Mouse (Mus musculus): ENCODE data around the gene Samd10. TPM values are rescaled to one million over a fixed set of nuclear protein-coding genes. Genes with fewer than 3 reads are reported as not detected.

Samd10 gene
- polyA plus RNA-seq, 1 experiment from 2014 or later: 216 TPM

GRCm38 (mm10) chr2:181581402-181582120 lies 17.5 kb downstream of the Samd10 start:
- peak overlapping the region; percentile 92 for H3K9ac ChIP-seq (ENCODE audit: low read depth, low read length)
- peak overlapping the region; percentile 85 for H3K27ac ChIP-seq (ENCODE audit: low read length)
- H3K27me3 ChIP-seq (ENCODE audit: control insufficient read depth, insufficient read depth, low read depth, low read length): no peaks in the 10 kb centered on the region
- WGBS: under 1% methylated on average over 49 of the region's 49 CpGs
- peak; percentile 82 for ATAC-seq
- no peaks in the 10 kb centered on the region for H3K9me3 ChIP-seq (replicated peaks; ENCODE audit: control insufficient read depth, low read length, poor library complexity, severe bottlenecking)
- H3K36me3 ChIP-seq (ENCODE audit: control insufficient read depth, insufficient read depth, low read length): peaks cover 24% of the 10 kb centered on the region
- peak overlapping the region; percentile 83 for H3K4me2 ChIP-seq (ENCODE audit: low read length)
- H3K4me1 ChIP-seq (ENCODE audit: control insufficient read depth, insufficient read depth, low read length): peaks cover 14% of the 10 kb centered on the region
- H3K4me3 ChIP-seq (ENCODE audit: low read depth, low read length): peak overlapping the region; percentile 45

- 0% methylated on average over 11 of the region's 11 CpGs for WGBS
- Histone ChIP-seq H3K4me3 (ENCODE audit: low read depth, low read length) (peak overlapping the region; percentile 45), H3K27ac (ENCODE audit: low read length) (peak overlapping the region; percentile 85), H3K27me3 (ENCODE audit: control insufficient read depth, insufficient read depth, low read depth, low read length) (no peaks in the 10 kb centered on the region), H3K4me1 (ENCODE audit: control insufficient read depth, insufficient read depth, low read length) (peaks cover 14% of the 10 kb centered on the region), H3K9ac (ENCODE audit: low read depth, low read length) (peak overlapping the region; percentile 92), H3K4me2 (ENCODE audit: low read length) (peak overlapping the region; percentile 83), H3K9me3 (replicated peaks; ENCODE audit: control insufficient read depth, low read length, poor library complexity, severe bottlenecking) (no peaks in the 10 kb centered on the region), H3K36me3 (ENCODE audit: control insufficient read depth, insufficient read depth, low read length) (peaks cover 18% of the 10 kb centered on the region)
- peak; percentile 79 for ATAC-seq
Measured at GRCm38 (mm10) chr2:181581016-181581401, 18.0 kb downstream of the Samd10 start.

GRCm38 (mm10) chr2:181580131-181580772 lies 18.8 kb downstream of the Samd10 start:
- Histone ChIP-seq H3K9me3 (replicated peaks; ENCODE audit: control insufficient read depth, low read length, poor library complexity, severe bottlenecking) (no peaks in the 10 kb centered on the region), H3K4me1 (ENCODE audit: control insufficient read depth, insufficient read depth, low read length) (peaks cover 14% of the 10 kb centered on the region), H3K27ac (ENCODE audit: low read length) (peak overlapping the region; percentile 85; the same call in 1 of the 2 replicates), H3K36me3 (ENCODE audit: control insufficient read depth, insufficient read depth, low read length) (peaks cover 12% of the 10 kb centered on the region), H3K4me3 (ENCODE audit: low read depth, low read length) (peak overlapping the region; percentile 45), H3K27me3 (ENCODE audit: control insufficient read depth, insufficient read depth, low read depth, low read length) (no peaks in the 10 kb centered on the region), H3K9ac (ENCODE audit: low read depth, low read length) (peak overlapping the region; percentile 92), H3K4me2 (ENCODE audit: low read length) (peak overlapping the region; percentile 83)
- no peak for ATAC-seq
- WGBS: 90% methylated on average over 5 of the region's 5 CpGs

- no peaks in the 10 kb centered on the region for H3K27me3 ChIP-seq (ENCODE audit: control insufficient read depth, insufficient read depth, low read depth, low read length)
- WGBS: 95% methylated on average over 1 of the region's 1 CpGs
- no peak overlapping the region for H3K4me2 ChIP-seq (ENCODE audit: low read length)
- peaks cover 14% of the 10 kb centered on the region for H3K4me1 ChIP-seq (ENCODE audit: control insufficient read depth, insufficient read depth, low read length)
- peaks cover 11% of the 10 kb centered on the region for H3K36me3 ChIP-seq (ENCODE audit: control insufficient read depth, insufficient read depth, low read length)
- ATAC-seq: no peak
- H3K9me3 ChIP-seq (replicated peaks; ENCODE audit: control insufficient read depth, low read length, poor library complexity, severe bottlenecking): no peaks in the 10 kb centered on the region
- H3K27ac ChIP-seq (ENCODE audit: low read length): no peak overlapping the region
- no peak overlapping the region for H3K4me3 ChIP-seq (ENCODE audit: low read depth, low read length)
- no peak overlapping the region for H3K9ac ChIP-seq (ENCODE audit: low read depth, low read length)
Measured at GRCm38 (mm10) chr2:181579681-181580080, 19.3 kb downstream of the Samd10 start.

GRCm38 (mm10) chr2:181578790-181579618 lies 20.0 kb downstream of the Samd10 start:
- no peaks in the 10 kb centered on the region for H3K9me3 ChIP-seq (replicated peaks; ENCODE audit: control insufficient read depth, low read length, poor library complexity, severe bottlenecking)
- H3K9ac ChIP-seq (ENCODE audit: low read depth, low read length): no peak overlapping the region
- H3K4me2 ChIP-seq (ENCODE audit: low read length): no peak overlapping the region
- no peak overlapping the region for H3K27ac ChIP-seq (ENCODE audit: low read length)
- H3K4me3 ChIP-seq (ENCODE audit: low read depth, low read length): no peak overlapping the region
- 74% methylated on average over 5 of the region's 5 CpGs for WGBS
- no peaks in the 10 kb centered on the region for H3K27me3 ChIP-seq (ENCODE audit: control insufficient read depth, insufficient read depth, low read depth, low read length)
- peaks cover 14% of the 10 kb centered on the region for H3K4me1 ChIP-seq (ENCODE audit: control insufficient read depth, insufficient read depth, low read length)
- no peak for ATAC-seq
- H3K36me3 ChIP-seq (ENCODE audit: control insufficient read depth, insufficient read depth, low read length): peaks cover 6% of the 10 kb centered on the region

GRCm38 (mm10) chr2:181577981-181578581 lies 20.9 kb downstream of the Samd10 start:
- H3K27me3 ChIP-seq (ENCODE audit: control insufficient read depth, insufficient read depth, low read depth, low read length): no peaks in the 10 kb centered on the region
- peaks cover 14% of the 10 kb centered on the region for H3K4me1 ChIP-seq (ENCODE audit: control insufficient read depth, insufficient read depth, low read length)
- H3K9me3 ChIP-seq (replicated peaks; ENCODE audit: control insufficient read depth, low read length, poor library complexity, severe bottlenecking): no peaks in the 10 kb centered on the region
- no peak overlapping the region for H3K27ac ChIP-seq (ENCODE audit: low read length)
- peaks cover 2% of the 10 kb centered on the region; the same call in 1 of the 2 replicates for H3K36me3 ChIP-seq (ENCODE audit: control insufficient read depth, insufficient read depth, low read length)
- no peak overlapping the region for H3K4me2 ChIP-seq (ENCODE audit: low read length)
- 84% methylated on average over 7 of the region's 7 CpGs for WGBS
- no peak for ATAC-seq
- H3K9ac ChIP-seq (ENCODE audit: low read depth, low read length): 0 out of 2 replicates have a peak overlapping the region, but pooled peaks have one; percentile 4
- no peak overlapping the region for H3K4me3 ChIP-seq (ENCODE audit: low read depth, low read length)

GRCm38 (mm10) chr2:181577126-181577525 lies 21.9 kb downstream of the Samd10 start:
- Histone ChIP-seq H3K36me3 (ENCODE audit: control insufficient read depth, insufficient read depth, low read length) (peaks cover 5% of the 10 kb centered on the region), H3K4me2 (ENCODE audit: low read length) (no peak overlapping the region), H3K27me3 (ENCODE audit: control insufficient read depth, insufficient read depth, low read depth, low read length) (no peaks in the 10 kb centered on the region), H3K27ac (ENCODE audit: low read length) (no peak overlapping the region), H3K4me3 (ENCODE audit: low read depth, low read length) (no peak overlapping the region), H3K9me3 (replicated peaks; ENCODE audit: control insufficient read depth, low read length, poor library complexity, severe bottlenecking) (no peaks in the 10 kb centered on the region), H3K9ac (ENCODE audit: low read depth, low read length) (no peak overlapping the region), H3K4me1 (ENCODE audit: control insufficient read depth, insufficient read depth, low read length) (peaks cover 12% of the 10 kb centered on the region)
- WGBS: 74% methylated on average over 2 of the region's 2 CpGs
- ATAC-seq: no peak

GRCm38 (mm10) chr2:181576613-181577012 lies 22.4 kb downstream of the Samd10 start:
- Histone ChIP-seq H3K9ac (ENCODE audit: low read depth, low read length) (no peak overlapping the region), H3K27ac (ENCODE audit: low read length) (no peak overlapping the region), H3K9me3 (replicated peaks; ENCODE audit: control insufficient read depth, low read length, poor library complexity, severe bottlenecking) (no peaks in the 10 kb centered on the region), H3K4me3 (ENCODE audit: low read depth, low read length) (no peak overlapping the region), H3K36me3 (ENCODE audit: control insufficient read depth, insufficient read depth, low read length) (peaks cover 6% of the 10 kb centered on the region), H3K4me2 (ENCODE audit: low read length) (no peak overlapping the region), H3K27me3 (ENCODE audit: control insufficient read depth, insufficient read depth, low read depth, low read length) (no peaks in the 10 kb centered on the region), H3K4me1 (ENCODE audit: control insufficient read depth, insufficient read depth, low read length) (peaks cover 10% of the 10 kb centered on the region)
- ATAC-seq: no peak
- WGBS: 92% methylated on average over 2 of the region's 2 CpGs
